Mouse (Mus musculus): ENCODE measurements around the gene Uchl4. TPM values are rescaled to one million over a fixed set of nuclear protein-coding genes. Genes with fewer than 3 reads are reported as not detected.
"Not testable (repeated sequence)": the region's sequence is repeated elsewhere in the genome, so short reads cannot be mapped to it uniquely, and the experiment has no call there.

The Uchl4 gene
- polyA plus RNA-seq (2015; fragmentation: Nextera tagmentation; extraction: Ambion mirVana), result 2.1 and 2.9 TPM in 2 replicates

GRCm38 (mm10) chr9:64234768-64235435 lies at the start of gene Uchl4:
Gene Uchl4, plus strand, starts transcription at chr9:64235201.
- H3K4me2 ChIP-seq, result no peak within 1 kb of the TSS
- H3K36me3 ChIP-seq, result no peaks in the 10 kb centered on the region
- H3K9ac ChIP-seq, result no peak within 1 kb of the TSS
- H3K4me3 ChIP-seq, result no peak within 1 kb of the TSS
- WGBS, result 84% methylated on average over 8 of the region's 8 CpGs
- H3K27me3 ChIP-seq, result no peaks in the 10 kb centered on the region
- H3K27ac ChIP-seq (replicated peaks), result peak within 1 kb of the TSS; percentile 34; the same call in 1 of the 2 replicates
- H3K4me1 ChIP-seq (replicated peaks), result peaks cover 46% of the 10 kb centered on the region
- ATAC-seq (ENCODE audit: low read depth), result no peak
- H3K9me3 ChIP-seq, result no peaks in the 10 kb centered on the region

GRCm38 (mm10) chr9:64193879-64194278 lies 41.1 kb upstream of the Uchl4 start:
- Histone ChIP-seq H3K4me1 (replicated peaks) (no peaks in the 10 kb centered on the region), H3K4me2 (no peak overlapping the region), H3K9ac (no peak overlapping the region), H3K4me3 (no peak overlapping the region), H3K9me3 (no peaks in the 10 kb centered on the region), H3K27ac (replicated peaks) (no peak overlapping the region), H3K36me3 (peaks cover 45% of the 10 kb centered on the region), H3K27me3 (no peaks in the 10 kb centered on the region)
- 97% methylated on average over 1 of the region's 1 CpGs for WGBS
- ATAC-seq (ENCODE audit: low read depth), result no peak

- WGBS, result 80% methylated on average over 4 of the region's 4 CpGs
- H3K4me3 ChIP-seq, result no peak overlapping the region
- H3K4me2 ChIP-seq, result no peak overlapping the region
- H3K9me3 ChIP-seq, result no peaks in the 10 kb centered on the region
- peaks cover 31% of the 10 kb centered on the region for H3K36me3 ChIP-seq
- no peak overlapping the region for H3K9ac ChIP-seq
- ATAC-seq (ENCODE audit: low read depth), result no peak
- H3K27ac ChIP-seq (replicated peaks), result no peak overlapping the region
- no peaks in the 10 kb centered on the region for H3K4me1 ChIP-seq (replicated peaks)
- H3K27me3 ChIP-seq, result no peaks in the 10 kb centered on the region
Measured at GRCm38 (mm10) chr9:64195554-64195953, 39.4 kb upstream of the Uchl4 start.

- Histone ChIP-seq H3K4me3 (no peak overlapping the region), H3K36me3 (peaks cover 21% of the 10 kb centered on the region), H3K27ac (replicated peaks) (no peak overlapping the region), H3K27me3 (no peaks in the 10 kb centered on the region), H3K4me1 (replicated peaks) (no peaks in the 10 kb centered on the region), H3K9ac (no peak overlapping the region), H3K4me2 (no peak overlapping the region), H3K9me3 (no peaks in the 10 kb centered on the region)
- ATAC-seq (ENCODE audit: low read depth), result no peak
- WGBS, result 84% methylated on average over 8 of the region's 8 CpGs
Measured at GRCm38 (mm10) chr9:64197524-64197923, 37.5 kb upstream of the Uchl4 start.

- Histone ChIP-seq H3K9ac (no peak overlapping the region), H3K9me3 (no peaks in the 10 kb centered on the region), H3K4me2 (no peak overlapping the region), H3K4me1 (replicated peaks) (no peaks in the 10 kb centered on the region), H3K27ac (replicated peaks) (no peak overlapping the region), H3K27me3 (no peaks in the 10 kb centered on the region), H3K36me3 (peaks cover 21% of the 10 kb centered on the region), H3K4me3 (no peak overlapping the region)
- WGBS, result 94% methylated on average over 5 of the region's 5 CpGs
- no peak for ATAC-seq (ENCODE audit: low read depth)
Measured at GRCm38 (mm10) chr9:64198068-64198762, 36.8 kb upstream of the Uchl4 start.

GRCm38 (mm10) chr9:64198763-64199418 lies 36.1 kb upstream of the Uchl4 start:
- not testable (repeated sequence) for H3K4me3 ChIP-seq; H3K4me1 ChIP-seq (replicated peaks); H3K27me3 ChIP-seq; H3K9ac ChIP-seq; H3K4me2 ChIP-seq; H3K27ac ChIP-seq (replicated peaks); H3K9me3 ChIP-seq; ATAC-seq (ENCODE audit: low read depth)
- peaks cover 21% of the 10 kb centered on the region for H3K36me3 ChIP-seq
- WGBS, result 95% methylated on average over 7 of the region's 7 CpGs

GRCm38 (mm10) chr9:64199897-64200296 lies 35.1 kb upstream of the Uchl4 start:
- Histone ChIP-seq H3K9ac (no peak overlapping the region), H3K27me3 (no peaks in the 10 kb centered on the region), H3K4me3 (no peak overlapping the region), H3K4me2 (no peak overlapping the region), H3K9me3 (no peaks in the 10 kb centered on the region), H3K36me3 (peaks cover 30% of the 10 kb centered on the region), H3K4me1 (replicated peaks) (no peaks in the 10 kb centered on the region), H3K27ac (replicated peaks) (no peak overlapping the region)
- ATAC-seq (ENCODE audit: low read depth), result no peak
- WGBS, result 75% methylated on average over 2 of the region's 2 CpGs

- H3K27me3 ChIP-seq, result no peaks in the 10 kb centered on the region
- no peak overlapping the region for H3K27ac ChIP-seq (replicated peaks)
- H3K9me3 ChIP-seq, result no peaks in the 10 kb centered on the region
- H3K4me3 ChIP-seq, result no peak overlapping the region
- no peak overlapping the region for H3K4me2 ChIP-seq
- no peak overlapping the region for H3K9ac ChIP-seq
- H3K36me3 ChIP-seq, result peaks cover 39% of the 10 kb centered on the region
- ATAC-seq (ENCODE audit: low read depth), result no peak
- no peaks in the 10 kb centered on the region for H3K4me1 ChIP-seq (replicated peaks)
Measured at GRCm38 (mm10) chr9:64202331-64202730, 32.7 kb upstream of the Uchl4 start.

GRCm38 (mm10) chr9:64202866-64203265 lies 32.1 kb upstream of the Uchl4 start:
- Histone ChIP-seq H3K4me2 (no peak overlapping the region), H3K4me1 (replicated peaks) (no peaks in the 10 kb centered on the region)
- no peak for ATAC-seq (ENCODE audit: low read depth)

GRCm38 (mm10) chr9:64207509-64208084 lies 27.4 kb upstream of the Uchl4 start:
- ATAC-seq (ENCODE audit: low read depth), result no peak
- no peaks in the 10 kb centered on the region for H3K27me3 ChIP-seq
- no peak overlapping the region for H3K4me2 ChIP-seq
- H3K4me1 ChIP-seq (replicated peaks), result no peaks in the 10 kb centered on the region
- H3K9me3 ChIP-seq, result no peaks in the 10 kb centered on the region
- H3K4me3 ChIP-seq, result no peak overlapping the region
- WGBS, result 82% methylated on average over 3 of the region's 3 CpGs
- H3K36me3 ChIP-seq, result peaks cover 41% of the 10 kb centered on the region
- no peak overlapping the region for H3K9ac ChIP-seq
- H3K27ac ChIP-seq (replicated peaks), result no peak overlapping the region

More at GRCm38 (mm10) chr9:64202866-64203265, 32.1 kb upstream of the Uchl4 start:
- Histone ChIP-seq H3K27ac (replicated peaks) (no peak overlapping the region), H3K9me3 (no peaks in the 10 kb centered on the region), H3K27me3 (no peaks in the 10 kb centered on the region), H3K9ac (no peak overlapping the region), H3K36me3 (peaks cover 39% of the 10 kb centered on the region), H3K4me3 (no peak overlapping the region)

GRCm38 (mm10) chr9:64214452-64214851 lies 20.5 kb upstream of the Uchl4 start:
- 93% methylated on average over 17 of the region's 17 CpGs for WGBS

GRCm38 (mm10) chr9:64216090-64216489 lies 18.9 kb upstream of the Uchl4 start:
- ATAC-seq (ENCODE audit: low read depth), result no peak
- 88% methylated on average over 4 of the region's 4 CpGs for WGBS
- no peak overlapping the region for H3K27ac ChIP-seq (replicated peaks)

More at GRCm38 (mm10) chr9:64214452-64214851, 20.5 kb upstream of the Uchl4 start:
- no peak for ATAC-seq (ENCODE audit: low read depth)
- no peak overlapping the region for H3K9ac ChIP-seq
- no peaks in the 10 kb centered on the region for H3K9me3 ChIP-seq
- H3K4me2 ChIP-seq, result no peak overlapping the region
- no peak overlapping the region for H3K4me3 ChIP-seq
- peaks cover 11% of the 10 kb centered on the region for H3K36me3 ChIP-seq
- H3K27ac ChIP-seq (replicated peaks), result no peak overlapping the region
- no peaks in the 10 kb centered on the region for H3K4me1 ChIP-seq (replicated peaks)
- no peaks in the 10 kb centered on the region for H3K27me3 ChIP-seq

More at GRCm38 (mm10) chr9:64216090-64216489, 18.9 kb upstream of the Uchl4 start:
- H3K36me3 ChIP-seq, result peaks cover 9% of the 10 kb centered on the region
- no peaks in the 10 kb centered on the region for H3K9me3 ChIP-seq
- no peak overlapping the region for H3K9ac ChIP-seq
- H3K4me2 ChIP-seq, result no peak overlapping the region
- no peak overlapping the region for H3K4me3 ChIP-seq
- H3K27me3 ChIP-seq, result no peaks in the 10 kb centered on the region
- no peaks in the 10 kb centered on the region for H3K4me1 ChIP-seq (replicated peaks)

Data from neural tube, embryonic 13.5 days (tissue).